Mouse (Mus musculus) limb, embryonic 11.5 days (tissue): ENCODE data around the gene Ttc7. TPM values are rescaled to one million over a fixed set of nuclear protein-coding genes. Genes with fewer than 3 reads are reported as not detected.

Experiments used
- ATAC-seq: fragments of 200-750 bp; cut with Nextera tagmentation; 2 replicates; pipeline ENCODE4 v1.8.0; 2017; ENCODE audit warnings: low read depth; ENCODE audit not compliant: insufficient number of reproducible peaks, low FRiP score, low TSS enrichment
- DNase-seq: peaks from one replicate; pipeline ENCODE4 v3.0.0-alpha.2; 2015; ENCODE audit warnings: low spot score
- H3K27ac ChIP-seq: fragments of 300-500 bp; sonication (generic); replicated peaks from 2 replicates; pipeline ENCODE4 v1.5.1; 2014; ENCODE audit warnings: low read depth, mild to moderate bottlenecking, low read length
- H3K27me3 ChIP-seq: fragments of 300-500 bp; sonication (generic); 2 replicates; pipeline ENCODE4 v1.6.1; 2014; ENCODE audit warnings: mild to moderate bottlenecking, low read length, mixed read lengths; ENCODE audit not compliant: control insufficient read depth, insufficient read depth
- H3K36me3 ChIP-seq: fragments of 300-500 bp; sonication (generic); 2 replicates; pipeline ENCODE4 v1.6.1; 2014; ENCODE audit warnings: mild to moderate bottlenecking, low read length, moderate library complexity, mixed read lengths; ENCODE audit not compliant: control insufficient read depth, insufficient read depth
- H3K4me1 ChIP-seq: fragments of 300-500 bp; sonication (generic); 2 replicates; pipeline ENCODE4 v1.6.1; 2014; ENCODE audit warnings: low read length, mixed read lengths; ENCODE audit not compliant: control insufficient read depth, insufficient read depth
- H3K4me2 ChIP-seq: fragments of 300-500 bp; sonication (generic); 2 replicates; pipeline ENCODE4 v1.6.1; 2014; ENCODE audit warnings: low read depth, mild to moderate bottlenecking, moderate library complexity; ENCODE audit not compliant: severe bottlenecking
- H3K4me3 ChIP-seq: fragments of 300-500 bp; sonication (generic); 2 replicates; pipeline ENCODE4 v1.5.1; 2014; ENCODE audit warnings: low read depth, low read length
- H3K9ac ChIP-seq: fragments of 300-500 bp; sonication (generic); 2 replicates; pipeline ENCODE4 v1.6.1; 2014; ENCODE audit warnings: mild to moderate bottlenecking, low read length
- H3K9me3 ChIP-seq: fragments of 300-500 bp; sonication (generic); 2 replicates; pipeline ENCODE4 v1.6.1; 2016; ENCODE audit warnings: low read length; ENCODE audit not compliant: control insufficient read depth
- WGBS: fragments of 180-500 bp; shearing (Covaris S2); extraction: QIAGEN DNeasy Blood & Tissue Kit; methylation state at CpG from one replicate; pipeline ENCODE4 v1.1.7; 2014; 5-methylcytosine and 5-hydroxymethylcytosine counted together
- polyA plus RNA-seq: library from polyadenylated mRNA; unstranded; fragments of >200 nt; fragmentation: Nextera tagmentation; extraction: Ambion mirVana; gene quantifications from 2 replicates; pipeline ENCODE4 v1.2.1, GENCODE M21; 2014

Gene Ttc7
- polyA plus RNA-seq, 1 experiment from 2014 or later = 1.8 TPM

- no peaks in the 10 kb centered on the region for H3K36me3 ChIP-seq
- H3K27ac ChIP-seq = no peak overlapping the region
- no peak overlapping the region for H3K4me2 ChIP-seq
- H3K4me1 ChIP-seq = peaks cover 12% of the 10 kb centered on the region
- H3K9ac ChIP-seq = no peak overlapping the region
- H3K4me3 ChIP-seq = no peak overlapping the region
- no peaks in the 10 kb centered on the region for H3K9me3 ChIP-seq
- H3K27me3 ChIP-seq = no peaks in the 10 kb centered on the region
- ATAC-seq (no peak), DNase-seq (no peak)
- 79% methylated on average over 18 of the region's 18 CpGs for WGBS
Observed at GRCm38 (mm10) chr17:87344441-87345251, 62.0 kb downstream of the Ttc7 start.

DNA sequence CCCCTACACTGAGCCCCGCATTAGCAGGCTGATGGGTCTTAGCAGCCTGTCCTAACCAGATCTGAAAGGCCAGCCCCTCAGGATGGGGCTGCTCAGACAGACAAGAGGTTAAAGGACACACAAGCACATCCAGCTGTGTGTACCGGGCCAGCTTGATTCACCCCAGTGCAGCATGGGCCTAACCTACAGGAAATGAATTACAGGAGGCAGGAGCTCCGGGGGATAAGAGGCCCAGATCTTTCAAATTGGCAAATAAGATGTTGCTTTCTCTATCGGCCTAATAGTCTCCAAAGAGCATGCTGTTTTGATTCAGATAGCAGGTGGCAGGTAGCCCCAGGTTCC is 62.5 kb downstream of the Ttc7 start:
- H3K4me1 ChIP-seq = peaks cover 16% of the 10 kb centered on the region
- H3K27ac ChIP-seq = no peak overlapping the region
- H3K4me2 ChIP-seq = no peak overlapping the region
- no peaks in the 10 kb centered on the region for H3K27me3 ChIP-seq
- H3K9ac ChIP-seq = no peak overlapping the region
- H3K36me3 ChIP-seq = no peaks in the 10 kb centered on the region
- no peaks in the 10 kb centered on the region for H3K9me3 ChIP-seq
- ATAC-seq (no peak), DNase-seq (no peak)
- WGBS = 40% methylated on average over 4 of the region's 4 CpGs
- no peak overlapping the region for H3K4me3 ChIP-seq

DNA sequence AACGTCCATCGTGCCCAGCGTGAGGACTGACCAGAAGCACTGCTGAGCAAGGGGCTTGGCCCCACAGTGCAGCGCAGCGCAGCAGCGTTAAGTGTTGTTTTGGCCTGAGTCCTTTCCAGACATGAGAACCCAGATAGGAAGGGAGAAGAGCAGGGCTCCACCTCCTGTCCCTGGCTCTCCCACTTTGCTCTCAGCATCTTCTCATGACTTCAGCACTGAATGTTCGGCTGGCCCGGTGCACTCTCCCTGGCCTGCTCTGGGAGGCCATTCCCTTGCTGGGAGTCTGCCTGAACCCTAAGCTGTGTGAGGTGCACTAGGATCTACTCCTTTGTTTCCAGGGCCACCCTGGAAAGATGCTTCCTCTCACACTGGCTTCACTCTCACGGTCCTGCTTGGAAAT is 65.7 kb downstream of the Ttc7 start:
- Histone ChIP-seq H3K9me3 (no peaks in the 10 kb centered on the region), H3K4me2 (no peak overlapping the region), H3K4me1 (peaks cover 47% of the 10 kb centered on the region), H3K4me3 (no peak overlapping the region), H3K27ac (no peak overlapping the region), H3K27me3 (no peaks in the 10 kb centered on the region), H3K9ac (no peak overlapping the region), H3K36me3 (no peaks in the 10 kb centered on the region)
- no peak for DNase-seq
- ATAC-seq = no peak
- 43% methylated on average over 9 of the region's 9 CpGs for WGBS

DNA sequence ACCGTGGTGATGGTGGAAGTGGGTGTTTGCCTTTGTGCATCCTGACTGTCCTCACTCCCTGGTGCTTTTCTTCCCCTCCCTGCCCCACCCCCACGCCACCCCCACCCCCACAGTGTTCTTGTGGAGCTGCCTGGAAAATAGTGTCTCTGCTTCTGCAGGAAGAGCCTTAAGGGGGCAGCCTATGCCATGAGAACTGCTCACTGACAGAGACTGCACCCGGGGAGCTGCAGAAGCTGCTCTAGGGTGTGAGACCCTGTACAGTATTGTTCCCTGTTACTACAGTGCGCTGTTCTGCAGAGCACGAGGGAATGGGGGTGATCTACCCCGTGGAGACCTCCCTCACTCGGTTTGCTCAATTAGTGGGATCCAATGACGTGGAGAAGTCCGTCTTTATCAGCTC is 66.4 kb downstream of the Ttc7 start:
- no peaks in the 10 kb centered on the region for H3K36me3 ChIP-seq
- H3K4me3 ChIP-seq = no peak overlapping the region
- no peak for DNase-seq
- H3K4me1 ChIP-seq = peaks cover 47% of the 10 kb centered on the region
- 17% methylated on average over 8 of the region's 9 CpGs for WGBS
- no peaks in the 10 kb centered on the region for H3K27me3 ChIP-seq
- ATAC-seq = no peak
- H3K9ac ChIP-seq = no peak overlapping the region
- H3K27ac ChIP-seq = no peak overlapping the region
- H3K9me3 ChIP-seq = no peaks in the 10 kb centered on the region
- no peak overlapping the region for H3K4me2 ChIP-seq

- Histone ChIP-seq H3K27me3 (no peaks in the 10 kb centered on the region), H3K9me3 (no peaks in the 10 kb centered on the region), H3K36me3 (no peaks in the 10 kb centered on the region), H3K9ac (no peak overlapping the region), H3K4me1 (peaks cover 47% of the 10 kb centered on the region), H3K4me2 (no peak overlapping the region), H3K27ac (no peak overlapping the region), H3K4me3 (no peak overlapping the region)
- DNase-seq = no peak
- 45% methylated on average over 9 of the region's 9 CpGs for WGBS
- ATAC-seq = no peak
Observed at GRCm38 (mm10) chr17:87349575-87349974, 66.9 kb downstream of the Ttc7 start.

GRCm38 (mm10) chr17:87350471-87351240 is 68.0 kb downstream of the Ttc7 start:
- Histone ChIP-seq H3K27ac (peak overlapping the region; percentile 77), H3K9ac (0 out of 2 replicates have a peak overlapping the region, but pooled peaks have one; percentile 12), H3K36me3 (no peaks in the 10 kb centered on the region), H3K9me3 (no peaks in the 10 kb centered on the region), H3K4me3 (no peak overlapping the region), H3K4me2 (peak overlapping the region; percentile 17; the same call in 1 of the 2 replicates), H3K27me3 (no peaks in the 10 kb centered on the region), H3K4me1 (peaks cover 44% of the 10 kb centered on the region)
- WGBS = 38% methylated on average over 13 of the region's 13 CpGs
- DNase-seq (peak; percentile 56), ATAC-seq (no peak)

DNA sequence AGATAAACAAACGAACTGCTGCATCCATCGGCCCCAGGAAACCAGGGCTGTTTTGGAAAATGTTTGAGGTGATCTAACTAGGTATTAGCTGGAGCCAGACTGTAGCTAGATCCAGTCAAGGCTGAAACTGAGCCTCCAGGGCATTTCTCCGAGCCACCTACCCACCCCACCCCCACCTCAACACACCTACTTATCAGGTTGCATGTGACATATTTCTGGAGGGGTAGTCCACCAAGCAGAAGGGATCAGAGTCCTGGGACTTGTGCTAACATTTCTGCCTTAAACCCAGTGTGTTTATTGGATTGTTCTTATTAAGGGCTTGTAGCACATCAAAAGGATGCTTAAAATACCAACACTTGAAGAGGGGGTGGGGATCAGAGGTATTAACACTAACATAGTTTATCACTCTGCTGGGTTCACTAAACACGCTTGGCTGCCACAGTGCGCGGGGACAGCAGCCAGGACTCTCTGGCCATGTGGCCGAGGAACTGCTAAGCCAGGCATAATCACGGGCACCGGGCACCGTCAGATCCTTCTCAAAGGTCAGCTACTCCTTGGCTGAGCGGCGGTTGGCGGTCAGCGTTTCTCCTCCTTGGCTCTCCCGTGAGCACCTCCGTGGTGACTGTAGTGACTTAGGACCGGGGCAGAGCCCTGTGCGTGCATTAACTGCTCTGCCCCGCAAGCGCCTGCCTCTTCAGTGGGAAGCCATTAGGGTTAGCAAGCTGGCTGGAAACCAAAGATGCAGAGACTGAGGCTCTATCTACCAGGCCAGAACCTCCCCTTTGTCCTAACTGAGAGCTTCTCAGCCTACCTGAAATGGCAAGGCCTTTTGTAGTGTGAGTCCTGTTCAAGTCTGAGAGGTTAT is 68.8 kb downstream of the Ttc7 start:
- H3K4me1 ChIP-seq = peaks cover 47% of the 10 kb centered on the region
- peak overlapping the region; percentile 12; the same call in 1 of the 2 replicates for H3K9ac ChIP-seq
- no peaks in the 10 kb centered on the region for H3K36me3 ChIP-seq
- H3K4me3 ChIP-seq = no peak overlapping the region
- H3K27ac ChIP-seq = peak overlapping the region; percentile 77
- 5% methylated on average over 20 of the region's 20 CpGs for WGBS
- DNase-seq = peak; percentile 77
- peak overlapping the region; percentile 37 for H3K4me2 ChIP-seq
- no peaks in the 10 kb centered on the region for H3K27me3 ChIP-seq
- peak; percentile 17; the same call in 1 of the 2 replicates for ATAC-seq
- no peaks in the 10 kb centered on the region for H3K9me3 ChIP-seq
